Mouse (Mus musculus) bone marrow, adult 2 months (tissue): ENCODE results near the gene Foxs1.

Experiments used
- CTCF ChIP-seq: fragments of 200-500 bp; IDR thresholded peaks from 2 replicates; pipeline ENCODE4 v1.5.1; 2011; ENCODE audit warnings: low read length, control low read depth; ENCODE audit not compliant: control insufficient read depth, insufficient read depth
- POLR2A ChIP-seq: fragments of 200-500 bp; IDR thresholded peaks from 2 replicates; pipeline ENCODE4 v1.6.1; 2011; ENCODE audit warnings: low read depth, mild to moderate bottlenecking, control low read depth, low read length, borderline replicate concordance; ENCODE audit not compliant: control insufficient read depth

GRCm38 (mm10) chr2:152909848-152910247, 23.2 kb downstream of the Foxs1 start:
- TF ChIP-seq CTCF (no peak), POLR2A (no peak)
